Mouse (Mus musculus) bone marrow, adult 2 months (tissue): ENCODE results near the gene Pafah1b1.

Experiments used
- CTCF ChIP-seq: fragments of 200-500 bp; IDR thresholded peaks from 2 replicates; pipeline ENCODE4 v1.5.1; 2011; ENCODE audit warnings: low read length, control low read depth; ENCODE audit not compliant: control insufficient read depth, insufficient read depth
- POLR2A ChIP-seq: fragments of 200-500 bp; IDR thresholded peaks from 2 replicates; pipeline ENCODE4 v1.6.1; 2011; ENCODE audit warnings: low read depth, mild to moderate bottlenecking, control low read depth, low read length, borderline replicate concordance; ENCODE audit not compliant: control insufficient read depth

GRCm38 (mm10) chr11:74756631-74757030 lies 32.2 kb upstream of the Pafah1b1 start:
- no peak for TF ChIP-seq CTCF
- TF ChIP-seq POLR2A, result no peak
